Mouse (Mus musculus): ENCODE results near the gene Emilin2. TPM values are rescaled to one million over a fixed set of nuclear protein-coding genes. Genes with fewer than 3 reads are reported as not detected.

Emilin2 gene
- polyA plus RNA-seq, 1 experiment from 2014 or later, result 12.0 TPM

DNA sequence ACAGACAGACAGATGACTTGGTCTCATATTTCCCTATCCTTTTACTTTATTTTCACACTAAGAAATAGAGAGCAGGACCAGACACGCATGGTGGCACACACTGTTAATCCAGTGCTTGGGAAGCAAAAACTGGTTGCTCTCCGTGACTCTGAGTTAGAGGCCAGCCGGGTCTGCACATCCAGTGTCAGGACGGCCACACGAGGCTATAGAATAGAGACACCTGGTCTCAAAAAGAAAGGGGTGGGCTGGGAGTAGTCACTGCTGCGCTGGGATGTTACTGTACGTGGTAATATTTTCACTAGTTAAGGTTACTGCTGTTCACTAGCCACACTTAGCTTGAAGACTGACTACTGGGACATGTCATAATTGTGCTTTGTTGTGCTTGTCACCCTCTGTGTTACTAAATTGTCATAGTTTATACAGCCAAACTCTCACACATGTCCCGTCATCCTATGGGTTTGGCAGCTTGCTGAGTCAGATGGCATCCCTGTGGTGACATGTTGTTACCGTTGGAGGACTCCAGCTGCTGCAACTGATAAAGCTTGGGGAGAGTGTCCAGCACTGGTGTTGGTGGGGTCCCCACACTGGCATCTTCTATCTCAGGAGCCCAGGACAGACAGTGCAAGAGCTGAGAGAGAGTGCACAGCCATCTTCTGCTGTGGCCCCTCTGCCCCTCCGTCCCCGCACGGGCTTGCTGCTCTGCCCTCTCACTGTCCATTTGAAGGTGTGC, 76.4 kb downstream of the Emilin2 start:
- DNase-seq (peak; percentile 79), ATAC-seq (peak; percentile 95)
- Histone ChIP-seq H3K9me3 (ENCODE audit: low read length) (no peaks in the 10 kb centered on the region), H3K36me3 (replicated peaks; ENCODE audit: insufficient read depth, low read length) (peaks cover 85% of the 10 kb centered on the region), H3K27me3 (ENCODE audit: insufficient read depth, low read length) (no peaks in the 10 kb centered on the region), H3K4me3 (ENCODE audit: low read depth, low read length) (no peak overlapping the region), H3K27ac (ENCODE audit: low read depth) (peak overlapping the region; percentile 95), H3K9ac (replicated peaks) (peak overlapping the region; percentile 36; the same call in 1 of the 2 replicates), H3K4me2 (ENCODE audit: low read depth, low read length) (peak overlapping the region; percentile 35), H3K4me1 (ENCODE audit: insufficient read depth) (peaks cover 14% of the 10 kb centered on the region)
- WGBS (ENCODE audit: insufficient replicate concordance), result 67% methylated on average over 12 of the region's 12 CpGs
- TF ChIP-seq EP300 (IDR thresholded peaks at IDR 0.05; ENCODE audit: low read depth), result peak; percentile 99
- TF ChIP-seq CTCF (IDR thresholded peaks at IDR 0.05; ENCODE audit: low read depth), result no peak

DNA sequence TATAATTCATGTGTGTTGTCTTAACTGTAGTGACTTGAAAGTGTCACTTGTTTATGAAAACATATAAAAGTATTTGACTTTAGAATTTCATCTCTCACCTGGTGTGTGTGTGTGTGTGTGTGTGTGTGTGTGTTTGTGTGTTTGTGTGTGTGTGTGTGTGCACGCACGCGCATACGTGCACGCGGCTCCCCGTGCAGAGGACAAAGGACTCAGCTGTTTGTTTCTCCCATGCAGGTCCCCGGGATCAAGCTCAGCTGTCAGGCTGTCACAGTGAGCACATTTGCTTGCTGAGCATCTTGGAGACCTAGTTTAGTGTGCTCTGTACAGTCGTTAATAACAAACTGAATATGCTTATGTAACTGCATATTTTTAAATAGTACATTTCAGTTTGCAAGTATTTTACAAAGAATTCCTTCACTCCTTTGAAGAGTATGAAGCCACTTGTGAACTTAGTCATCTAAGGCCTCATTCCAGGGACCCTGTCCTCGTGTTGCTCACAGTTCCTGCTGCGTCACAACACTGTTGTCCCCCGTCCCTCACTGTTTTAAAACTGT, 77.7 kb downstream of the Emilin2 start:
- H3K36me3 ChIP-seq (replicated peaks; ENCODE audit: insufficient read depth, low read length), result peaks cover 86% of the 10 kb centered on the region
- 83% methylated on average over 12 of the region's 12 CpGs for WGBS (ENCODE audit: insufficient replicate concordance)
- DNase-seq (no peak), ATAC-seq (no peak)
- H3K27ac ChIP-seq (ENCODE audit: low read depth), result no peak overlapping the region
- H3K4me3 ChIP-seq (ENCODE audit: low read depth, low read length), result no peak overlapping the region
- TF ChIP-seq CTCF (IDR thresholded peaks at IDR 0.05; ENCODE audit: low read depth), result no peak
- no peak for TF ChIP-seq EP300 (IDR thresholded peaks at IDR 0.05; ENCODE audit: low read depth)
- H3K9me3 ChIP-seq (ENCODE audit: low read length), result no peaks in the 10 kb centered on the region
- H3K4me2 ChIP-seq (ENCODE audit: low read depth, low read length), result no peak overlapping the region
- no peaks in the 10 kb centered on the region for H3K27me3 ChIP-seq (ENCODE audit: insufficient read depth, low read length)
- no peak overlapping the region for H3K9ac ChIP-seq (replicated peaks)
- peaks cover 13% of the 10 kb centered on the region for H3K4me1 ChIP-seq (ENCODE audit: insufficient read depth)

DNA sequence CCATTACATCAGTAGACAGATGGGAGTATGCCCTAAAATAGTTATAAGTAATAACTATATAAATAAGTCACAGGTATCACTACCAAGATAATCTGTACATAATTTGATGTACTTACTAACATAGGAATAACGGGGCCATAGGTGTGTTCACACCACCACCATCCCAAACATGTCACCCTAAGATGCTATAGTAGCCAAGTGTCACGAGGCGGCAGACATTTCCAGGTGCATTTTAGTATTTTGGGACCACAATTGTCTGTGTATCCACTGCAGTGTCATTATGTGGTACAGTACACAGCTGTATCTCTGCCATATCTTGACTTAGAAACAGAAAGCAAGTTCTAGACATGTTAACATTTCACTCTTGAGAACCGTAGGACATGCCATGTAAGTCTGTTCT, 78.6 kb downstream of the Emilin2 start:
- no peaks in the 10 kb centered on the region for H3K27me3 ChIP-seq (ENCODE audit: insufficient read depth, low read length)
- H3K4me3 ChIP-seq (ENCODE audit: low read depth, low read length), result no peak overlapping the region
- peaks cover 11% of the 10 kb centered on the region for H3K4me1 ChIP-seq (ENCODE audit: insufficient read depth)
- 96% methylated on average over 4 of the region's 4 CpGs for WGBS (ENCODE audit: insufficient replicate concordance)
- peak overlapping the region; percentile 5; the same call in 1 of the 2 replicates for H3K27ac ChIP-seq (ENCODE audit: low read depth)
- DNase-seq, result no peak
- no peak for TF ChIP-seq CTCF (IDR thresholded peaks at IDR 0.05; ENCODE audit: low read depth)
- TF ChIP-seq EP300 (IDR thresholded peaks at IDR 0.05; ENCODE audit: low read depth), result no peak
- no peak overlapping the region for H3K9ac ChIP-seq (replicated peaks)
- no peak overlapping the region for H3K4me2 ChIP-seq (ENCODE audit: low read depth, low read length)
- no peaks in the 10 kb centered on the region for H3K9me3 ChIP-seq (ENCODE audit: low read length)
- H3K36me3 ChIP-seq (replicated peaks; ENCODE audit: insufficient read depth, low read length), result peaks cover 86% of the 10 kb centered on the region
- ATAC-seq, result no peak

DNA sequence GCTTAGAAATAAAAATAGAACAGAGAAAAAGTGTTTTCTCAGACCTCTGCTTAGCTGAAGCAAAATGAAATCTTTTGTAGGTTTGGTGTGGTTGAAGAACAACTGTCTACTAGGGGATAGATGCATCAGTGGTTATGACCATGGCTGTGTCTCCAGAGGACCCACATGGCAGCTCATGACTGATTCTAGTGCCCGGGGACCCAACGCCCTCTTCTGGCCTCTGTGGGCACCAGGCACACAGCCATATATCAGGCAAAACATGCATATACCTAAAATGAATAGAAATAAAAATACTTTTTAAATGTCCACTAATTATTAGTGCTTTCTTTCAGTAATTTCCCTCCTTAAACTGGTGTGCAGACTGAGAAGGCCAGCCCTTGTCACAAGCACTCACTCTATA, 79.8 kb downstream of the Emilin2 start:
- Histone ChIP-seq H3K9me3 (ENCODE audit: low read length) (no peaks in the 10 kb centered on the region), H3K4me2 (ENCODE audit: low read depth, low read length) (no peak overlapping the region), H3K4me3 (ENCODE audit: low read depth, low read length) (no peak overlapping the region), H3K27ac (ENCODE audit: low read depth) (no peak overlapping the region), H3K4me1 (ENCODE audit: insufficient read depth) (peaks cover 1% of the 10 kb centered on the region), H3K36me3 (replicated peaks; ENCODE audit: insufficient read depth, low read length) (peaks cover 82% of the 10 kb centered on the region), H3K27me3 (ENCODE audit: insufficient read depth, low read length) (no peaks in the 10 kb centered on the region), H3K9ac (replicated peaks) (no peak overlapping the region)
- ATAC-seq (no peak), DNase-seq (no peak)
- TF ChIP-seq CTCF (IDR thresholded peaks at IDR 0.05; ENCODE audit: low read depth) (peak; percentile 38; the same call in 1 of the 2 replicates), EP300 (IDR thresholded peaks at IDR 0.05; ENCODE audit: low read depth) (no peak)
- WGBS (ENCODE audit: insufficient replicate concordance), result 67% methylated on average over 2 of the region's 2 CpGs

DNA sequence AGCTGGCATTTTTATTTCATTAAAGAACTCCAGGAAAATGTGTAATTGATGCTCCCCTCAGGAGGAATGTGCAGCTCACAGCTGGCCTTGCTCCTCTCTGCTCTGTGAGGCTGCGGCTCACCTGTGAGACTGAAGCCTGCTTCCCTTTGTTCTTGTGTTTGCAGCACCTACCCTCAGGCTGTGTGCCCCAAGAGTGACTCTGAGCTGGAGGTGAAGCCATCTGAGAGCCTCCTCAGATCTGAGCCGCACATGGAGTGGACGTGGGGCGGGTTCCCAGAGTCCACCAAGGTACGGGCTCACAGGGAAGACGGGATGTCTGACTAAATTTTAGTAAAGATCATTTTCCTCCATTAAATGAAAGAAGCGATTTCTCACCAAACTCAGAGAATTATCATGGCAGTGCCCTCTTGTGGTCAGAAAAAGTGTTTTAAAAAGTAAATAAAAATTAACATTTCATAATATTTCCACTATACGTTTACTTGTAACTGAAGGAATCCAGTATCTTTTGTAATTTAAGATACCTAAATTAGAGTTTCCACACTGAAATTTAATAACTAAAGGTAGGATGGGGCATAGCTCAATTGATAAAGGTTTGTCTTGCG, 81.6 kb downstream of the Emilin2 start:
- no peak for ATAC-seq

DNA sequence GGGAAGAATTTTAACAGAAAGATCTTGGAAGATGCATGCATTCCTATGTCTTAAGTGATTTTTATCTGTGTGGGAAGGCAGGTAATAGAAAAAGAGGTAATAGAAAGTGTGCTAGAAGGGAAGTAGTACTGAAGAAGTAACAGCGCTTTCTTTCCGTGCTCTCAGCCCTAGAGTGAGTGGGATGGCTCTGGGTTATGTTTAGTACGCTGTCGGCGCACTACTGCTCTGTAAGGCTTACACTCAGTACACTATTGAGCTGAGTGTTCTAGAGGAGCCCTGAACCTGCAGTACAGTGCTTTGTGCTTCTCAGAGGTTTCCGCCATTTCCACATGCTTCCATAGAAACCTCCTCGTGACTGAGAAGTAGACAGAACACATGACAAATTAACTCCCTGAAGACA, 83.1 kb downstream of the Emilin2 start:
- H3K36me3 ChIP-seq (replicated peaks; ENCODE audit: insufficient read depth, low read length), result peaks cover 85% of the 10 kb centered on the region
- no peak for DNase-seq
- H3K4me2 ChIP-seq (ENCODE audit: low read depth, low read length), result no peak overlapping the region
- no peaks in the 10 kb centered on the region for H3K4me1 ChIP-seq (ENCODE audit: insufficient read depth)
- no peak overlapping the region for H3K27ac ChIP-seq (ENCODE audit: low read depth)
- no peak for ATAC-seq
- H3K27me3 ChIP-seq (ENCODE audit: insufficient read depth, low read length), result no peaks in the 10 kb centered on the region
- no peaks in the 10 kb centered on the region for H3K9me3 ChIP-seq (ENCODE audit: low read length)
- no peak for TF ChIP-seq CTCF (IDR thresholded peaks at IDR 0.05; ENCODE audit: low read depth)
- no peak for TF ChIP-seq EP300 (IDR thresholded peaks at IDR 0.05; ENCODE audit: low read depth)
- H3K9ac ChIP-seq (replicated peaks), result no peak overlapping the region
- no peak overlapping the region for H3K4me3 ChIP-seq (ENCODE audit: low read depth, low read length)
- 90% methylated on average over 7 of the region's 7 CpGs for WGBS (ENCODE audit: insufficient replicate concordance)

More for the DNA sequence above, 81.6 kb downstream of the Emilin2 start:
- no peaks in the 10 kb centered on the region for H3K27me3 ChIP-seq (ENCODE audit: insufficient read depth, low read length)
- DNase-seq, result no peak
- H3K9ac ChIP-seq (replicated peaks), result no peak overlapping the region
- no peak for TF ChIP-seq EP300 (IDR thresholded peaks at IDR 0.05; ENCODE audit: low read depth)
- TF ChIP-seq CTCF (IDR thresholded peaks at IDR 0.05; ENCODE audit: low read depth), result peak; percentile 52
- H3K27ac ChIP-seq (ENCODE audit: low read depth), result no peak overlapping the region
- peaks cover 82% of the 10 kb centered on the region for H3K36me3 ChIP-seq (replicated peaks; ENCODE audit: insufficient read depth, low read length)
- H3K4me1 ChIP-seq (ENCODE audit: insufficient read depth), result no peaks in the 10 kb centered on the region
- H3K9me3 ChIP-seq (ENCODE audit: low read length), result no peaks in the 10 kb centered on the region
- H3K4me2 ChIP-seq (ENCODE audit: low read depth, low read length), result no peak overlapping the region
- H3K4me3 ChIP-seq (ENCODE audit: low read depth, low read length), result no peak overlapping the region
- WGBS (ENCODE audit: insufficient replicate concordance), result 75% methylated on average over 9 of the region's 9 CpGs

All from liver, postnatal 0 days (tissue).